Mouse (Mus musculus) sigmoid colon, adult 10 weeks (tissue): ENCODE data around the gene Peli3. TPM values are rescaled to one million over a fixed set of nuclear protein-coding genes. Genes with fewer than 3 reads are reported as not detected.

Experiments
- polyA plus RNA-seq: library from polyadenylated mRNA; stranded (reverse); fragments of 350-450 nt; fragmentation: Illumina TruSeq; extraction: RNeasy Lipid Tissue Mini Kit (QIAGEN cat#74804); gene quantifications from one replicate; pipeline ENCODE4 v1.2.3, GENCODE M21; 2014; ENCODE audit warnings: low read depth, low replicate concordance

Peli3 gene
- 0.85 TPM for polyA plus RNA-seq

DNA sequence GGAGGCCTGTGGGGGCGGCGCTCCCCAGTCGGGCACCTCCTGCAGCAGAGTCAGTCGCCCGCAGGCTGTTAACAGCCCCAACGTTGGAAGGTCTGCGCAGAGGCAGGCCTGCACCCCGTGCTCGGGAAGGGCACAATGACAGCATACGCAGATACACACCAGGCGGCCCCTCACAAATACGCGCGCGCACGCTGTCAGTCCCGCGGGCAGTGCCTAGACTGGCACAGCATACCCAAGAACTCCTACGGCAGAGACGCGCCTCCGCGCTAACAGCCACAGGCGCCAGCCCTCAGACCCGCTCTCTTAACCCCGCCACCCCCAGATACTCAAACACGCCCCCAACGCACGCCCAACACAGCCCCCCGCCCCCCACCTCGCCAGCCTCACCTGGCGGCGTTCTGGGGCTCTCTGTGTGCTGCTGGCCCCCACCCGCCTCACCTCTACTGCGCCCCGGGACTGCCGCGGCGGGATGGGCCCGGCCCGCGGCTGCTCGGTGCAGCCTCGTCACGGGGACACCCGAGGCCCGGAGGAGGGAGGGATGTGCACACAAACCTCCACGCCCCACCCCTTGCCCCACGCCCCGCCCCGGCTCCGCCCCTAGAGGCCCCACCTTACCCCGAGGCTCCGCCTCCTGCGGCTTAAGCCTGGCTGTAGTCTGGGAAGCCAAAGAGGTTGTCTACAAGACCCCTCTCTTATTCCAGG, at the start of gene Peli3:
TSS of gene Peli3 (minus strand) at position 577 of the 702 bp plus-strand sequence.

DNA sequence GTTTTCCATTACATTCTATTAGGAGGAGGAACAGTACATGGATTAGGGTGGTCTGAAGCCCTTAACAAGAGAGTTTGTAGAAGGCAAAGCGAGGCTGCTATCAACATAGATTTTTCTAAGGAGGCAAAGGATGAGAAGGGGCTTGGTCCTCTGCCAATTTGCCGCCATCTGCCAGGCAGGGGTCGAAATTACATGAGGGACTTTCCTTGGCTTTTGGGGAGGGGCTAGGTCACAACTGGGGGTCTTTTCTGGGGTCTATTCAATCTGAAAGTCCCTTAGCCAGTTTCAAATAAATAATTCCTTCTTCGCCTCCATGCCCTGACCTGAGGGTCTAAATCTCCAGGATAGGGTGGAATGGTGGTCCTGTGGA, 47.3 kb upstream of the Peli3 start, which contains the start of gene Npas4:
TSS of gene Npas4 (minus strand) at position 61 of the 370 bp plus-strand sequence.

DNA sequence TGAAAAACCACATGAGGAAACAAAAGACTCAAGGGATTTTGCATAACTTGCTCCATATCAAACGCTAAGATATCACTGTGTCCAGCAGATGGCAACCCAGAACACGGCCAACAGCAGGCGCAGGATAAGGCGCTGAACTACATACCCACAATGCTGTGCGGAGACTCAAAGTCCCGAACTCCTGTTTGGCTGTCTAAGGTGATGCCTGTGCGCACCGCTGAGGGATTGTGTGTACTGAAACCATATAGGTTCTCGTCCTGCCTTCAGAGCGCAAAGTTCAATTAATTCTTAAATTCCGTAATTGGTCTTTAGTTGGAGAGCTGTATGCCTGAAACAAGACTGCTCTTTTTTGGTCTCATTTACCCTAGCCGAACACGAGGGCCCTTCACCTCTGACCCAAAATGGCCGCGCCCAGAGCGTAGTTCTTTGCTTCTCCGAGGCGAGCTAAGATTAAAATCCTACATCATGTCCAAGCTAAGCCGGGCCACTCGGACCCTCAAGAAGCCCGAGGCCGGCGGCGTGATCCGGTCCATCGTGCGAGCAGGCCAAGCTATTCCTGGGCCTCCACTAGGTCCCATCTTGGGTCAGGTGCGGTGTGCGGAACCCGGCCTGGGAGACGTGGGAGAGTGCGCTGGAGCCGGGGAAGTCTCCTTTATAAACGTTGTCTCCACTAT, 19.1 kb upstream of the Peli3 start, which contains the start of gene Mrpl11:
TSS of gene Mrpl11 (plus strand) at position 220 of the 674 bp plus-strand sequence.

DNA sequence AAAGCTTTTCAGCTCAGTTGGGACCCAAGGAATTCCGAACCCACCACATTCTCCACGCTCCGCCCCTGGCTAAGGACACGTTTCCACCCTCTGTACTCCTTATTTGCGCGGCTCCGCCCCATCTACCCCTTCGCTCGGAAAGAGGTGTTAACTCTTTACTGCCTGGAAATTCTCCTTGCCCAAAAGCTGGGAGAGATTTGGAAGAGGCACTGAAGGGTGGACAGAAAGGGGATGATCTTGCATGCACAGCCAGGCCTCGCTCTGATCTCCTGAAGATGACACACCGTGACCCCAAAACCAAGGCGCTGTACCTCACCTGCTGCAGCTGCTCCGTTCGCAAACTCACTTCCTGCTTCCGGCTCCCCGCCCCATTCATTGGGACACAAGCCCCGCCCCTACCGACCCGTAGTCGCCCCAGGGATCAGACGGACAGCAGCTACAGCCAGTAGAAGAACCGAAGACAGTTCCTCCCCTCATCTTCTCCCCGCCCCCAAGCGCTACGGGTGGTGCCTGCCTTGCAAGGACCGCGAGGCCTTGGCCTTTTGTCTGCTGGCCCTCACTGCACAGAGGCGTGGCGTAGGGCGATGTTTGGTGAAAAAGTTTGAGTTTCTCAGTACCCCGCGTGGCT, 14.9 kb downstream of the Peli3 start, which contains the start of gene Dpp3:
TSS of gene Dpp3 (minus strand) at position 384 of the 628 bp plus-strand sequence.

DNA sequence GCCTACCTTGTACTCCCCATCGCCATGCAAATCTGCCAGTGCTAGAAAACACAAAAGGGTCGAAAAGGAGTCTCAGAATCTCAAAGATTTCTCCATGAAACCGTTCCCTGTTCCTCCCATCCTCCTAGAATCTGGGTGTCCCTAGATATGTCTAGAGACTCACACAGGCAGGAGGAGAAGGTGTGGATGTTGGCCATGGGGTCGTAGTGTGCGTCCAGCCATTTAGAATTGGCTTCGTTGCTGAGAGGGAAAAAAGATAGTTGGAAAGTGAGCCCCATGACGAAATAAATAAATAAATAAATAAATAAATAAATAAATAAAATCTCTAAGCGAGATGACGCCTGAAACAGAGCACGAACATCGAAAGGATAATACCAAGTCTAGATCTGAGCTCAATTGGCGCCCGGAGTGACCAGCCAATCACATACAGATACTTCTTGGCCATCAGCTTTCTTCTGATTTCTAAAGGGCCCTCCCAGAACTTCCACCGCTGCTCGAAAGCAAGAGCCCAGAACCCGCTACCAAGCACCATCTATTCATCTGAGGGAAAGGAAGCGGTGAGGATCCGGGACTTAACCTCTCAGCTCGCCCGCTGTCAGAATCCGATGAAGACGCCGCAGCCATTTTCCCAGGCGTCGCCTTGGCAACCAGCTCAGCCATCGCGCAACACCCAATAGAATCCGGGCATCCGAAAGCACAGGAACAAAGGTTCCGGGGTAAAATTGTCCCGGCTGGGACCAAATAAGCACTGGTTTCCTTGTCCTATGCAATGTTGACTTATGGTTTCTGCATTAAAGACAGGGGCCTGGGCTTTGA, 36.7 kb downstream of the Peli3 start, which contains the start of gene Bbs1:
TSS of gene Bbs1 (minus strand) at position 650 of the 816 bp plus-strand sequence.

Other genes with a start within 250 kb of the Peli3 start
- not detected for gene Gm960, start 244.5 kb downstream of the Peli3 start, polyA plus RNA-seq
- gene Sptbn2, start 232.0 kb downstream of the Peli3 start, polyA plus RNA-seq = 0.35 TPM
- gene Rbm4b, start 186.6 kb downstream of the Peli3 start, polyA plus RNA-seq = 9.8 TPM
- 18.8 TPM for gene Rbm4, start 149.2 kb downstream of the Peli3 start, polyA plus RNA-seq
- gene Gm21992, start 131.5 kb downstream of the Peli3 start, polyA plus RNA-seq = 6.3 TPM
- gene Rbm14, start 131.5 kb downstream of the Peli3 start, polyA plus RNA-seq = 7.5 TPM
- gene Ccs, start 103.8 kb downstream of the Peli3 start, polyA plus RNA-seq = 1.9 TPM
- gene Ccdc87, start 103.8 kb downstream of the Peli3 start, polyA plus RNA-seq = 0.32 TPM
- 10.3 TPM for gene Ctsf, start 88.0 kb downstream of the Peli3 start, polyA plus RNA-seq
- not detected for gene Actn3, start 65.2 kb downstream of the Peli3 start, polyA plus RNA-seq
- gene Zdhhc24, start 64.5 kb downstream of the Peli3 start, polyA plus RNA-seq = 23.1 TPM
- 2.1 TPM for gene Bbs1, start 36.5 kb downstream of the Peli3 start, polyA plus RNA-seq
- gene Dpp3, start 14.8 kb downstream of the Peli3 start, polyA plus RNA-seq = 5.8 TPM
- 16.4 TPM for gene Mrpl11, start 19.0 kb upstream of the Peli3 start, polyA plus RNA-seq
- gene Npas4, start 47.2 kb upstream of the Peli3 start, polyA plus RNA-seq = 0.16 TPM
- not detected for gene Slc29a2, start 80.7 kb upstream of the Peli3 start, polyA plus RNA-seq
- gene B4gat1, start 95.7 kb upstream of the Peli3 start, polyA plus RNA-seq = 10.9 TPM
- gene AC124502.3, start 95.8 kb upstream of the Peli3 start, polyA plus RNA-seq = 0.32 TPM
- 1.1 TPM for gene Brms1, start 98.2 kb upstream of the Peli3 start, polyA plus RNA-seq
- 0.66 TPM for gene Rin1, start 107.4 kb upstream of the Peli3 start, polyA plus RNA-seq
- 0.32 TPM for gene Cd248, start 125.0 kb upstream of the Peli3 start, polyA plus RNA-seq
- not detected for gene Tmem151a, start 142.4 kb upstream of the Peli3 start, polyA plus RNA-seq
- 17.9 TPM for gene Yif1a, start 145.4 kb upstream of the Peli3 start, polyA plus RNA-seq
- not detected for gene Cnih2, start 155.4 kb upstream of the Peli3 start, polyA plus RNA-seq
- 2.5 TPM for gene Rab1b, start 163.9 kb upstream of the Peli3 start, polyA plus RNA-seq
- gene Klc2, start 175.4 kb upstream of the Peli3 start, polyA plus RNA-seq = 0.25 TPM